Mouse (Mus musculus): Measurements from ENCODE around the gene Sik3.

Gene Sik3

GRCm38 (mm10) chr9:46240526-46241153 is 228.0 kb downstream of the Sik3 start, which contains the start of gene Apoa4:
Gene Apoa4 (plus strand): TSS chr9:46240696.
- no peak for DNase-seq

- DNase-seq: no peak
Measured at GRCm38 (mm10) chr9:46241818-46242217, 229.2 kb downstream of the Sik3 start.

GRCm38 (mm10) chr9:46243122-46243521 is 230.5 kb downstream of the Sik3 start:
- DNase-seq: no peak

- DNase-seq: no peak
Measured at GRCm38 (mm10) chr9:46243584-46243983, 231.0 kb downstream of the Sik3 start.

- peak; percentile 68 for DNase-seq
Measured at GRCm38 (mm10) chr9:46246752-46247324, 234.2 kb downstream of the Sik3 start.

- DNase-seq: no peak
Measured at GRCm38 (mm10) chr9:46256177-46256576, 243.6 kb downstream of the Sik3 start.

- no peak for DNase-seq
Measured at GRCm38 (mm10) chr9:46256658-46257385, 244.2 kb downstream of the Sik3 start.

- DNase-seq: no peak
Measured at GRCm38 (mm10) chr9:46257546-46257945, 244.9 kb downstream of the Sik3 start.

GRCm38 (mm10) chr9:46259111-46259510 is 246.5 kb downstream of the Sik3 start:
- DNase-seq: no peak

GRCm38 (mm10) chr9:46261131-46261530 is 248.5 kb downstream of the Sik3 start:
- no peak for DNase-seq

- DNase-seq: no peak
Measured at GRCm38 (mm10) chr9:46268343-46268873, 255.8 kb downstream of the Sik3 start, which contains the start of gene Apoa5. Gene Apoa5 (plus strand): TSS chr9:46268633.

GRCm38 (mm10) chr9:46269125-46269524 is 256.5 kb downstream of the Sik3 start:
- DNase-seq: no peak

- DNase-seq: no peak
Measured at GRCm38 (mm10) chr9:46270782-46271181, 258.2 kb downstream of the Sik3 start.

- DNase-seq: no peak
Measured at GRCm38 (mm10) chr9:46272070-46272469, 259.4 kb downstream of the Sik3 start.

- peak; percentile 86 for DNase-seq
Measured at GRCm38 (mm10) chr9:46272677-46273454, 260.2 kb downstream of the Sik3 start, which contains the start of gene Zpr1. Gene Zpr1 (plus strand): TSS chr9:46273064.
